In the genomic region with DNA sequence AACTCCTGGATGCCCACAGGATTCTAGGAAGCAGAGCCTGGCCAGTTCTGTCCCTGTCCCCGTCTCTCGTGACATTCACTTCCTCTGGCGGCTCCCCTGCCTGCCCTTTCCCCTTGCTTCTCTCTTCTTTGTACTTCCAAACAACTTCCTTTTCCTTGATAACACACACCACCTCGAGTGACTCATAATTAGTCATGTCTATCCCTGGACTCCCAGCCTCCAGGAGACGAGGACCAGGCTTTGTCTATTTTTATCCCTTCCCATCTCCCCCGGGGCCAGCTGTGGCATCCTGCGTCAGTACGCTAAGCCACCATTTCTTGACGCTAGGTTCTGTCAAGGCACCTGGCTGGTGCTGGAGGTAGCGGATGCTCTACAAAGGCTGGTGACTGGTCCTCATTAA, we compare ENCODE assay signal across 9 mouse cellular contexts. TPM values are rescaled to one million over a fixed set of nuclear protein-coding genes. Genes with fewer than 3 reads are reported as not detected.
A peak's percentile ranks its signal among the peaks of the same experiment; 100 is the strongest.
DNase-seq lines count a peak whose midpoint lies in the region; ATAC-seq and TF ChIP-seq lines count a peak whose summit lies in the region.
"Had no signal": no experiment of that assay in that cellular context is flagged by ENCODE, and none has a peak within 500 bp of the region (broad histone marks: within the 10 kb centered on the region; RNA-seq: fewer than 3 reads in every experiment).

No protein-coding gene starts in this region.

- no peaks in the 10 kb centered on the region for H3K27me3 ChIP-seq in heart, embryonic 13.5 days (replicated peaks)
- no peaks in the 10 kb centered on the region; the same call in 1 of the 2 replicates for H3K27me3 ChIP-seq in thymus, adult 2 months (ENCODE audit: control insufficient read depth, insufficient read depth, low read length)
- H3K27me3 ChIP-seq in forebrain, embryonic 11.5 days (ENCODE audit: control insufficient read depth, insufficient read depth, low read length) = no peaks in the 10 kb centered on the region
- no peaks in the 10 kb centered on the region for H3K27me3 ChIP-seq in forebrain, embryonic 12.5 days

- no peaks in the 10 kb centered on the region for H3K36me3 ChIP-seq in heart, embryonic 13.5 days
- no peaks in the 10 kb centered on the region for H3K36me3 ChIP-seq in thymus, adult 2 months (ENCODE audit: control insufficient read depth, insufficient read depth, low read length)
- H3K36me3 ChIP-seq in forebrain, embryonic 11.5 days (ENCODE audit: control insufficient read depth, insufficient read depth, low read length) = no peaks in the 10 kb centered on the region
- H3K36me3 ChIP-seq in forebrain, embryonic 12.5 days (replicated peaks) = no peaks in the 10 kb centered on the region

- no peak; the same call in 1 of the 2 replicates for ATAC-seq in heart, embryonic 13.5 days (ENCODE audit: extremely low read depth, insufficient number of reproducible peaks, low FRiP score, low TSS enrichment)
- ATAC-seq in forebrain, embryonic 11.5 days (replicated peaks; ENCODE audit: low FRiP score) = no peak
- ATAC-seq in forebrain, embryonic 12.5 days (ENCODE audit: low FRiP score) = no peak

- peak; percentile 41 for DNase-seq in layer of hippocampus, adult 9-11 months
- no peak for DNase-seq in layer of hippocampus, adult 8-10 months (ENCODE audit: low spot score in 2 of 2)
- DNase-seq in R1 (ENCODE audit: low read depth, low spot score) = peak; percentile 54
- DNase-seq in kidney, postnatal 4 days = peak; percentile 33 to 57
- no peak for DNase-seq in thymus, adult 2 months
- DNase-seq in forebrain, embryonic 11.5 days (ENCODE audit: low spot score) = no peak

- H3K4me2 ChIP-seq in heart, embryonic 13.5 days = peak overlapping the region; percentile 53
- H3K4me2 ChIP-seq in forebrain, embryonic 11.5 days (ENCODE audit: low read depth, low read length, severe bottlenecking) = no peak overlapping the region
- no peak overlapping the region for H3K4me2 ChIP-seq in forebrain, embryonic 12.5 days

- H3K9ac ChIP-seq in heart, embryonic 13.5 days = peak overlapping the region; percentile 68; the same call in 1 of the 2 replicates
- no peak overlapping the region for H3K9ac ChIP-seq in forebrain, embryonic 11.5 days (ENCODE audit: low read length)
- H3K9ac ChIP-seq in forebrain, embryonic 12.5 days = no peak overlapping the region

- H3K4me1 ChIP-seq in heart, embryonic 13.5 days = peaks cover 31% of the 10 kb centered on the region
- H3K4me1 ChIP-seq in thymus, adult 2 months (replicated peaks; ENCODE audit: control insufficient read depth, insufficient read depth, low read length) = peaks cover 22% of the 10 kb centered on the region
- H3K4me1 ChIP-seq in forebrain, embryonic 11.5 days (replicated peaks; ENCODE audit: control insufficient read depth, insufficient read depth, low read length) = no peaks in the 10 kb centered on the region
- peaks cover 6% of the 10 kb centered on the region; the same call in 1 of the 2 replicates for H3K4me1 ChIP-seq in forebrain, embryonic 12.5 days

- no peaks in the 10 kb centered on the region for H3K9me3 ChIP-seq in heart, embryonic 13.5 days
- no peaks in the 10 kb centered on the region; the same call in 1 of the 2 replicates for H3K9me3 ChIP-seq in forebrain, embryonic 11.5 days (ENCODE audit: control insufficient read depth, low read length)
- H3K9me3 ChIP-seq in forebrain, embryonic 12.5 days = no peaks in the 10 kb centered on the region

- no peak for TF ChIP-seq POLR2A in thymus, adult 2 months (IDR thresholded peaks at IDR 0.05; ENCODE audit: control insufficient read depth, extremely low read depth, insufficient read depth, low read length, poor library complexity)

- peak overlapping the region; percentile 3; the same call in 1 of the 2 replicates for H3K4me3 ChIP-seq in heart, embryonic 13.5 days
- H3K4me3 ChIP-seq in thymus, adult 2 months (ENCODE audit: control insufficient read depth, insufficient read depth, low read length) = no peak overlapping the region
- H3K4me3 ChIP-seq in forebrain, embryonic 11.5 days (ENCODE audit: low read depth, low read length) = no peak overlapping the region
- H3K4me3 ChIP-seq in forebrain, embryonic 12.5 days (replicated peaks) = no peak overlapping the region

- WGBS in heart, embryonic 13.5 days = 8% methylated on average over 10 of the region's 10 CpGs
- 33% methylated on average over 10 of the region's 10 CpGs for WGBS in thymus, adult 2 months
- WGBS in forebrain, embryonic 11.5 days = 57% methylated on average over 10 of the region's 10 CpGs
- 58% methylated on average over 10 of the region's 10 CpGs for WGBS in forebrain, embryonic 12.5 days

- TF ChIP-seq CTCF in thymus, adult 2 months (IDR thresholded peaks at IDR 0.05; ENCODE audit: borderline replicate concordance, control insufficient read depth, extremely low read depth, insufficient read depth, low read length, poor library complexity) = no peak

- peak overlapping the region; percentile 71 for H3K27ac ChIP-seq in heart, embryonic 13.5 days (replicated peaks)
- no peak overlapping the region for H3K27ac ChIP-seq in thymus, adult 2 months (ENCODE audit: control insufficient read depth, insufficient read depth, low read length)
- H3K27ac ChIP-seq in forebrain, embryonic 11.5 days (ENCODE audit: low read depth, low read length) = no peak overlapping the region
- H3K27ac ChIP-seq in forebrain, embryonic 12.5 days = no peak overlapping the region

RNA-seq across cellular contexts. Expression of a gene that starts 15.9 kb away (rescaled TPM):
- total RNA-seq in layer of hippocampus, adult 8-10 months (2022) = 10 to 100 TPM; 51.9 to 67.7 (median 61.2) TPM
- polyA plus RNA-seq in heart, embryonic 13.5 days (2015; fragmentation: Nextera tagmentation; extraction: Ambion mirVana) = 3.0 and 3.4 TPM in 2 replicates
- polyA plus RNA-seq in thymus, adult 2 months (2012; rRNA removed) = 19.3 and 28.1 TPM in 2 replicates
- polyA plus RNA-seq in forebrain, embryonic 11.5 days (2014; fragmentation: Nextera tagmentation; extraction: Ambion mirVana) = 6.8 and 7.2 TPM in 2 replicates
- 7.1 and 7.5 TPM in 2 replicates for polyA plus RNA-seq in forebrain, embryonic 12.5 days (2016; fragmentation: Nextera tagmentation; extraction: Ambion mirVana)

RNA-seq across cellular contexts. Expression of a gene that starts 16.4 kb away (rescaled TPM):
- total RNA-seq in layer of hippocampus, adult 8-10 months (2022) = 10 to 100 TPM; 24.8 to 38.5 (median 33.2) TPM
- 39.3 and 39.8 TPM in 2 replicates for polyA plus RNA-seq in heart, embryonic 13.5 days (2015; fragmentation: Nextera tagmentation; extraction: Ambion mirVana)
- polyA plus RNA-seq in thymus, adult 2 months (2012; rRNA removed) = 23.7 and 28.5 TPM in 2 replicates
- 62.3 and 65.3 TPM in 2 replicates for polyA plus RNA-seq in forebrain, embryonic 11.5 days (2014; fragmentation: Nextera tagmentation; extraction: Ambion mirVana)
- 63.2 and 67.3 TPM in 2 replicates for polyA plus RNA-seq in forebrain, embryonic 12.5 days (2016; fragmentation: Nextera tagmentation; extraction: Ambion mirVana)

RNA-seq across cellular contexts. Expression of a gene that starts 36.1 kb away (rescaled TPM):
- total RNA-seq in layer of hippocampus, adult 8-10 months (2022) = not detected
- not detected in 2 replicates for polyA plus RNA-seq in heart, embryonic 13.5 days (2015; fragmentation: Nextera tagmentation; extraction: Ambion mirVana)
- polyA plus RNA-seq in thymus, adult 2 months (2012; rRNA removed) = 0.09 and 0.15 TPM in 2 replicates
- not detected in 2 replicates for polyA plus RNA-seq in forebrain, embryonic 11.5 days (2014; fragmentation: Nextera tagmentation; extraction: Ambion mirVana)
- polyA plus RNA-seq in forebrain, embryonic 12.5 days (2016; fragmentation: Nextera tagmentation; extraction: Ambion mirVana) = not detected in 2 replicates
- total RNA-seq: hematopoietic stem cell, adult 5-6 weeks had no signal

Comparison
In these comparisons a context has a peak if more than half of its experiments do, and no peak if none do; other contexts are left out.
1. DNase-seq: peak in layer of hippocampus, adult 9-11 months (single experiment), R1 (single experiment) and kidney, postnatal 4 days (2 of 2); none in layer of hippocampus, adult 8-10 months (0 of 2), thymus, adult 2 months (single experiment) and forebrain, embryonic 11.5 days (single experiment).